Mouse (Mus musculus) hindbrain, postnatal 0 days (tissue): ENCODE measurements around the gene Flrt1. TPM values are rescaled to one million over a fixed set of nuclear protein-coding genes. Genes with fewer than 3 reads are reported as not detected.
A peak's percentile ranks its signal among the peaks of the same experiment; 100 is the strongest.

ENCODE experiments used
- ATAC-seq: fragments of 200-750 bp; cut with Nextera tagmentation; 2 replicates; pipeline ENCODE4 v1.8.0; 2017; ENCODE audit warnings: mild to moderate bottlenecking, moderate TSS enrichment, moderate library complexity
- DNase-seq: peaks from one replicate; pipeline ENCODE4 v3.0.0-alpha.2; 2015; ENCODE audit warnings: low spot score
- H3K27ac ChIP-seq: fragments of 300-500 bp; sonication (generic); 2 replicates; pipeline ENCODE4 v1.5.1; 2014; ENCODE audit warnings: mild to moderate bottlenecking
- H3K27me3 ChIP-seq: fragments of 300-500 bp; sonication (generic); 2 replicates; pipeline ENCODE4 v1.6.1; 2014; ENCODE audit warnings: low read length, mixed read lengths; ENCODE audit not compliant: insufficient read depth
- H3K36me3 ChIP-seq: fragments of 300-500 bp; sonication (generic); 2 replicates; pipeline ENCODE4 v1.6.1; 2014; ENCODE audit warnings: low read length, mixed read lengths; ENCODE audit not compliant: insufficient read depth
- H3K4me1 ChIP-seq: fragments of 300-500 bp; sonication (generic); 2 replicates; pipeline ENCODE4 v1.6.1; 2014; ENCODE audit warnings: antibody characterized with exemption, low read length, mixed read lengths; ENCODE audit not compliant: insufficient read depth
- H3K4me2 ChIP-seq: fragments of 300-500 bp; sonication (generic); 2 replicates; pipeline ENCODE4 v1.6.1; 2014; ENCODE audit warnings: low read depth, mild to moderate bottlenecking, low read length, moderate library complexity, mixed read lengths
- H3K4me3 ChIP-seq: fragments of 300-500 bp; sonication (generic); 2 replicates; pipeline ENCODE4 v1.5.1; 2014; ENCODE audit warnings: low read length
- H3K9ac ChIP-seq: fragments of 300-500 bp; sonication (generic); replicated peaks from 2 replicates; pipeline ENCODE4 v1.6.1; 2014; ENCODE audit warnings: mild to moderate bottlenecking, low read length, moderate library complexity, mixed read lengths
- H3K9me3 ChIP-seq: fragments of 300-500 bp; sonication (generic); 2 replicates; pipeline ENCODE4 v1.6.1; 2016; ENCODE audit warnings: low read length, mixed read lengths
- CTCF ChIP-seq: IDR thresholded peaks from 2 replicates; pipeline ENCODE4 v1.5.1; 2016; ENCODE audit warnings: antibody characterized with exemption, control low read depth, low read depth
- WGBS: fragments of 180-500 bp; shearing (Covaris S2); extraction: QIAGEN DNeasy Blood & Tissue Kit; methylation state at CpG from one replicate; pipeline ENCODE4 v1.1.7; 2014; 5-methylcytosine and 5-hydroxymethylcytosine counted together
- polyA plus RNA-seq: library from polyadenylated mRNA; unstranded; fragments of >200 nt; fragmentation: Nextera tagmentation; extraction: Ambion mirVana; gene quantifications from 2 replicates; pipeline ENCODE4 v1.2.1, GENCODE M21; 2015
- total RNA-seq: library from RNA; depleted of rRNA; stranded (reverse); fragments of >200 nt; gene quantifications from 2 replicates; pipeline ENCODE4 v1.2.3, GENCODE M21; 2014

The Flrt1 gene
- total and polyA plus RNA-seq, 2 experiments from 2014 or later: 8.1 to 10.1 TPM

GRCm38 (mm10) chr19:7067344-7068050 is 38.0 kb downstream of the Flrt1 start:
- Histone ChIP-seq H3K4me3 (no peak overlapping the region), H3K4me2 (no peak overlapping the region), H3K4me1 (peaks cover 30% of the 10 kb centered on the region), H3K27ac (no peak overlapping the region), H3K27me3 (no peaks in the 10 kb centered on the region), H3K36me3 (no peaks in the 10 kb centered on the region), H3K9me3 (no peaks in the 10 kb centered on the region), H3K9ac (no peak overlapping the region)
- TF ChIP-seq CTCF: no peak
- no peak for DNase-seq
- WGBS: 45% methylated on average over 20 of the region's 20 CpGs
- ATAC-seq: peak; percentile 0; the same call in 1 of the 2 replicates

GRCm38 (mm10) chr19:7066828-7067342 is 38.6 kb downstream of the Flrt1 start:
- H3K27ac ChIP-seq: no peak overlapping the region
- ATAC-seq (no peak), DNase-seq (no peak)
- no peak for TF ChIP-seq CTCF
- H3K4me2 ChIP-seq: no peak overlapping the region
- peaks cover 26% of the 10 kb centered on the region for H3K4me1 ChIP-seq
- H3K36me3 ChIP-seq: no peaks in the 10 kb centered on the region
- no peak overlapping the region for H3K4me3 ChIP-seq
- H3K9me3 ChIP-seq: no peaks in the 10 kb centered on the region
- 41% methylated on average over 8 of the region's 8 CpGs for WGBS
- no peaks in the 10 kb centered on the region for H3K27me3 ChIP-seq
- H3K9ac ChIP-seq: no peak overlapping the region; the same call in 1 of the 2 replicates

- no peak overlapping the region; the same call in 1 of the 2 replicates for H3K9ac ChIP-seq
- no peak for ATAC-seq
- WGBS: 22% methylated on average over 15 of the region's 15 CpGs
Measured at GRCm38 (mm10) chr19:7066034-7066827, 39.3 kb downstream of the Flrt1 start.

GRCm38 (mm10) chr19:7064571-7064970 is 41.0 kb downstream of the Flrt1 start:
- no peak overlapping the region for H3K9ac ChIP-seq
- H3K4me1 ChIP-seq: peaks cover 23% of the 10 kb centered on the region
- DNase-seq: peak; percentile 92
- no peaks in the 10 kb centered on the region for H3K9me3 ChIP-seq
- H3K4me2 ChIP-seq: no peak overlapping the region
- peak; percentile 100 for TF ChIP-seq CTCF
- WGBS: 7% methylated on average over 3 of the region's 3 CpGs
- H3K27me3 ChIP-seq: no peaks in the 10 kb centered on the region
- peak; percentile 71 for ATAC-seq
- H3K27ac ChIP-seq: no peak overlapping the region
- H3K4me3 ChIP-seq: no peak overlapping the region
- no peaks in the 10 kb centered on the region for H3K36me3 ChIP-seq

More at GRCm38 (mm10) chr19:7066034-7066827, 39.3 kb downstream of the Flrt1 start:
- Histone ChIP-seq H3K4me2 (no peak overlapping the region), H3K9me3 (no peaks in the 10 kb centered on the region), H3K4me3 (no peak overlapping the region), H3K27ac (0 out of 2 replicates have a peak overlapping the region, but pooled peaks have one; percentile 26), H3K36me3 (no peaks in the 10 kb centered on the region), H3K27me3 (no peaks in the 10 kb centered on the region), H3K4me1 (peaks cover 26% of the 10 kb centered on the region)
- DNase-seq: peak; percentile 65
- TF ChIP-seq CTCF: no peak

GRCm38 (mm10) chr19:7062916-7063315 is 42.6 kb downstream of the Flrt1 start:
- H3K4me1 ChIP-seq: peaks cover 10% of the 10 kb centered on the region
- no peak overlapping the region for H3K9ac ChIP-seq
- DNase-seq (no peak), ATAC-seq (no peak)
- H3K4me2 ChIP-seq: no peak overlapping the region
- H3K27ac ChIP-seq: no peak overlapping the region
- H3K4me3 ChIP-seq: no peak overlapping the region
- TF ChIP-seq CTCF: no peak
- no peaks in the 10 kb centered on the region for H3K36me3 ChIP-seq
- H3K27me3 ChIP-seq: no peaks in the 10 kb centered on the region
- WGBS: 78% methylated on average over 8 of the region's 8 CpGs
- no peaks in the 10 kb centered on the region for H3K9me3 ChIP-seq

GRCm38 (mm10) chr19:7062110-7062509 is 43.4 kb downstream of the Flrt1 start:
- H3K27me3 ChIP-seq: no peaks in the 10 kb centered on the region
- no peak overlapping the region for H3K9ac ChIP-seq
- H3K4me2 ChIP-seq: no peak overlapping the region
- DNase-seq (no peak), ATAC-seq (no peak)
- H3K4me1 ChIP-seq: peaks cover 13% of the 10 kb centered on the region
- no peak overlapping the region for H3K27ac ChIP-seq
- no peaks in the 10 kb centered on the region for H3K9me3 ChIP-seq
- WGBS: 82% methylated on average over 5 of the region's 5 CpGs
- H3K36me3 ChIP-seq: no peaks in the 10 kb centered on the region
- H3K4me3 ChIP-seq: no peak overlapping the region
- no peak for TF ChIP-seq CTCF
